23 mouse cellular contexts compared by ENCODE assay signal in genomic region chr2:79398831-79399230, GRCm38 (mm10). TPM values are rescaled to one million over a fixed set of nuclear protein-coding genes. Genes with fewer than 3 reads are reported as not detected.
DNase-seq lines count a peak whose midpoint lies in the region; ATAC-seq and TF ChIP-seq lines count a peak whose summit lies in the region.
"Had no signal": no experiment of that assay in that cellular context is flagged by ENCODE, and none has a peak within 500 bp of the region (broad histone marks: within the 10 kb centered on the region; RNA-seq: fewer than 3 reads in every experiment).

No protein-coding gene starts in this region.

- H3K4me3 ChIP-seq in cerebellum, adult 2 months (replicated peaks; ENCODE audit: insufficient read depth, low read depth, low read length) = no peak overlapping the region
- no peak overlapping the region for H3K4me3 ChIP-seq in midbrain, embryonic 12.5 days
- H3K4me3 ChIP-seq in midbrain, embryonic 15.5 days = no peak overlapping the region
- no peak overlapping the region for H3K4me3 ChIP-seq in stomach, embryonic 15.5 days (replicated peaks)
- H3K4me3 ChIP-seq in heart, embryonic 12.5 days = no peak overlapping the region
- H3K4me3 ChIP-seq: embryonic facial prominence, embryonic 10.5 days; heart, adult 2 months; hindbrain, embryonic 15.5 days; limb, embryonic 13.5 days; liver, embryonic 13.5 days; lung, embryonic 15.5 days had no signal

- peak overlapping the region; percentile 30; the same call in 1 of the 2 replicates for H3K27ac ChIP-seq in cerebellum, adult 2 months (ENCODE audit: insufficient read depth, low read length)
- peak overlapping the region; percentile 70 for H3K27ac ChIP-seq in midbrain, embryonic 12.5 days (replicated peaks)
- no peak overlapping the region for H3K27ac ChIP-seq in midbrain, embryonic 15.5 days
- peak overlapping the region; percentile 79; the same call in 1 of the 2 replicates for H3K27ac ChIP-seq in stomach, embryonic 15.5 days
- H3K27ac ChIP-seq in heart, embryonic 12.5 days (ENCODE audit: poor library complexity, severe bottlenecking) = no peak overlapping the region
- H3K27ac ChIP-seq: embryonic facial prominence, embryonic 10.5 days; heart, adult 2 months; hindbrain, embryonic 15.5 days; limb, embryonic 13.5 days; liver, embryonic 13.5 days; lung, embryonic 15.5 days had no signal

- DNase-seq in cerebellum, adult 2 months = no peak
- DNase-seq in cerebellum, postnatal 10 days = no peak
- DNase-seq in NIH3T3 (ENCODE audit: low read depth) = peak; percentile 58
- no peak for DNase-seq in heart, adult 8-10 months (ENCODE audit: low spot score)
- DNase-seq: gastrocnemius, postnatal 14 days; heart, adult 2 months; kidney, adult 11 months; liver, embryonic 13.5 days; lung, postnatal 4 days; thymus, adult 2 months had no signal

- TF ChIP-seq POLR2A in cerebellum, adult 2 months (IDR thresholded peaks at IDR 0.05; ENCODE audit: borderline replicate concordance, insufficient read depth, low read length) = no peak

- H3K4me1 ChIP-seq in cerebellum, adult 2 months (ENCODE audit: control insufficient read depth, insufficient read depth, low read length) = peaks cover 2% of the 10 kb centered on the region; the same call in 1 of the 2 replicates
- H3K4me1 ChIP-seq in midbrain, embryonic 12.5 days = peaks cover 14% of the 10 kb centered on the region
- peaks cover 10% of the 10 kb centered on the region for H3K4me1 ChIP-seq in midbrain, embryonic 15.5 days
- no peaks in the 10 kb centered on the region for H3K4me1 ChIP-seq in stomach, embryonic 15.5 days
- H3K4me1 ChIP-seq in heart, embryonic 12.5 days (replicated peaks) = no peaks in the 10 kb centered on the region
- H3K4me1 ChIP-seq: limb, embryonic 13.5 days; liver, embryonic 13.5 days; lung, embryonic 15.5 days had no signal

- no peak overlapping the region for H3K9ac ChIP-seq in midbrain, embryonic 12.5 days (replicated peaks)
- no peak overlapping the region for H3K9ac ChIP-seq in midbrain, embryonic 15.5 days
- no peak overlapping the region for H3K9ac ChIP-seq in stomach, embryonic 15.5 days
- no peak overlapping the region for H3K9ac ChIP-seq in heart, embryonic 12.5 days
- H3K9ac ChIP-seq: hindbrain, embryonic 15.5 days; limb, embryonic 13.5 days; liver, embryonic 13.5 days; lung, embryonic 15.5 days had no signal

- no peaks in the 10 kb centered on the region for H3K9me3 ChIP-seq in midbrain, embryonic 12.5 days
- no peaks in the 10 kb centered on the region for H3K9me3 ChIP-seq in midbrain, embryonic 15.5 days
- no peaks in the 10 kb centered on the region for H3K9me3 ChIP-seq in stomach, embryonic 15.5 days
- H3K9me3 ChIP-seq in heart, embryonic 12.5 days (replicated peaks) = no peaks in the 10 kb centered on the region
- H3K9me3 ChIP-seq: embryonic facial prominence, embryonic 10.5 days; G1E; hindbrain, embryonic 15.5 days; limb, embryonic 13.5 days; liver, embryonic 13.5 days; lung, embryonic 15.5 days had no signal

- ATAC-seq in midbrain, embryonic 12.5 days (ENCODE audit: low FRiP score, low read depth) = no peak
- ATAC-seq in midbrain, embryonic 15.5 days (replicated peaks) = no peak
- peak; percentile 83 for ATAC-seq in stomach, embryonic 15.5 days (ENCODE audit: insufficient read depth, low FRiP score, low read depth)
- no peak for ATAC-seq in heart, embryonic 12.5 days (ENCODE audit: insufficient number of reproducible peaks, low FRiP score)

- H3K27me3 ChIP-seq in cerebellum, adult 2 months (ENCODE audit: control insufficient read depth, insufficient read depth, low read length) = no peaks in the 10 kb centered on the region
- H3K27me3 ChIP-seq in midbrain, embryonic 12.5 days = no peaks in the 10 kb centered on the region
- no peaks in the 10 kb centered on the region for H3K27me3 ChIP-seq in midbrain, embryonic 15.5 days (replicated peaks)
- H3K27me3 ChIP-seq in stomach, embryonic 15.5 days (replicated peaks) = no peaks in the 10 kb centered on the region
- H3K27me3 ChIP-seq in heart, embryonic 12.5 days (replicated peaks) = no peaks in the 10 kb centered on the region
- H3K27me3 ChIP-seq: hindbrain, embryonic 15.5 days; limb, embryonic 13.5 days; liver, embryonic 13.5 days; lung, embryonic 15.5 days had no signal

- H3K4me2 ChIP-seq in midbrain, embryonic 12.5 days (replicated peaks) = no peak overlapping the region
- H3K4me2 ChIP-seq in midbrain, embryonic 15.5 days = no peak overlapping the region
- H3K4me2 ChIP-seq in stomach, embryonic 15.5 days = no peak overlapping the region
- H3K4me2 ChIP-seq in heart, embryonic 12.5 days = no peak overlapping the region
- H3K4me2 ChIP-seq: hindbrain, embryonic 15.5 days; limb, embryonic 13.5 days; liver, embryonic 13.5 days; lung, embryonic 15.5 days had no signal

- no peak for TF ChIP-seq CTCF in cerebellum, adult 2 months (IDR thresholded peaks at IDR 0.05; ENCODE audit: borderline replicate concordance, insufficient read depth, low read depth, low read length)

- no peaks in the 10 kb centered on the region for H3K36me3 ChIP-seq in midbrain, embryonic 12.5 days
- no peaks in the 10 kb centered on the region for H3K36me3 ChIP-seq in midbrain, embryonic 15.5 days (replicated peaks)
- H3K36me3 ChIP-seq in stomach, embryonic 15.5 days = no peaks in the 10 kb centered on the region
- H3K36me3 ChIP-seq in heart, embryonic 12.5 days = no peaks in the 10 kb centered on the region
- H3K36me3 ChIP-seq: embryonic facial prominence, embryonic 10.5 days; G1E; hindbrain, embryonic 15.5 days; limb, embryonic 13.5 days; liver, embryonic 13.5 days; lung, embryonic 15.5 days had no signal

- WGBS in cerebellum, adult 2 months = 59% methylated on average over 5 of the region's 5 CpGs
- 45% methylated on average over 5 of the region's 5 CpGs for WGBS in midbrain, embryonic 12.5 days
- 41% methylated on average over 5 of the region's 5 CpGs for whole genome bisulfite sequencing in midbrain, embryonic 15.5 days
- WGBS in stomach, embryonic 15.5 days = 60% methylated on average over 5 of the region's 5 CpGs
- 77% methylated on average over 5 of the region's 5 CpGs for WGBS in heart, embryonic 12.5 days

RNA-seq across cellular contexts. Expression of gene Neurod1, which starts 57.7 kb away (rescaled TPM):
- polyA plus RNA-seq in cerebellum, adult 2 months (2012; rRNA removed) = 240 and 303 TPM in 2 replicates
- 44.4 and 47.6 TPM in 2 replicates for polyA plus RNA-seq in midbrain, embryonic 12.5 days (2016; fragmentation: Nextera tagmentation; extraction: Ambion mirVana)
- 21.0 and 21.4 TPM in 2 replicates for polyA plus RNA-seq in midbrain, embryonic 15.5 days (2015; fragmentation: Nextera tagmentation; extraction: Ambion mirVana)
- polyA plus RNA-seq in stomach, embryonic 15.5 days (2015; fragmentation: Nextera tagmentation; extraction: Ambion mirVana) = 2.2 and 3.3 TPM in 2 replicates
- polyA plus RNA-seq in heart, embryonic 12.5 days (2016; fragmentation: Nextera tagmentation; extraction: Ambion mirVana) = not detected in 2 replicates
- not detected for total RNA-seq in heart, adult 8-10 months (2022)
- total RNA-seq: adrenal gland, adult 18-20 months; common myeloid progenitor, adult 5-6 weeks; heart, adult 2 months had no signal
- polyA plus RNA-seq: G1E; heart, adult 2 months; heart, embryonic 16.5 days; kidney, embryonic 16.5 days; limb, embryonic 13.5 days; liver, embryonic 13.5 days; lung, embryonic 15.5 days; thymus, adult 2 months had no signal

RNA-seq across cellular contexts. Expression of gene Cerkl, which starts 57.8 kb away (rescaled TPM):
- polyA plus RNA-seq in cerebellum, adult 2 months (2012; rRNA removed) = 13.1 and 17.8 TPM in 2 replicates
- 2.6 and 4.2 TPM in 2 replicates for polyA plus RNA-seq in midbrain, embryonic 12.5 days (2016; fragmentation: Nextera tagmentation; extraction: Ambion mirVana)
- 0.80 and 1.1 TPM in 2 replicates for polyA plus RNA-seq in midbrain, embryonic 15.5 days (2015; fragmentation: Nextera tagmentation; extraction: Ambion mirVana)
- 0.53 and 1.3 TPM in 2 replicates for polyA plus RNA-seq in stomach, embryonic 15.5 days (2015; fragmentation: Nextera tagmentation; extraction: Ambion mirVana)
- 0.89 TPM in 1 of 2 replicates, not detected in the other for polyA plus RNA-seq in heart, embryonic 12.5 days (2016; fragmentation: Nextera tagmentation; extraction: Ambion mirVana)
- 1 to 10 TPM in 2 of 4 experiments, under 1 TPM in 2; 0.27 to 1.9 (median 1.2) TPM for total RNA-seq in heart, adult 8-10 months (2022)

Comparison
In these comparisons a context has a peak if more than half of its experiments do, and no peak if none do; other contexts are left out.
1. H3K27ac ChIP-seq: peak in cerebellum, adult 2 months (single experiment), midbrain, embryonic 12.5 days (single experiment) and stomach, embryonic 15.5 days (single experiment); none in midbrain, embryonic 15.5 days (single experiment) and heart, embryonic 12.5 days (single experiment).